ENCODE assay signal across 9 mouse cellular contexts in the genomic region with DNA sequence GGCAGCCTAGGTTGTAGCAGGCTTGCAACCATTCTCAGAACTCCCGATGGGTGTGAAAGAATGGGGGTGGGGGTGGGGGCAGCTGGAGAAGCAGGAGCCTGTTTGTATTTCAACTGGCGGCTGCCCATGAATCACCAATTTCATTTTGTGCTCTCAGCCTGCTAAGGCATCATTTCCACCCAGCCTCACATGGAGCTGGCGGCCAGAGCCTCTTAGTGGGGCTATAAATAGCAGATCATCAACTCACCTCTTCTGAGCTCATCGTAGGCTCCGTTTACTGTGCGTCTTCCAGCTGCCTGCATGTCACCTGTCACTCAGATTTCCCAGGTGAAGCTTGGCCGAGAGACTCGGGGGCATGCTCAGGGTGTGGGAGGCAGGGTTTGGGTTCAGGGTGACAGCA. TPM values are rescaled to one million over a fixed set of nuclear protein-coding genes. Genes with fewer than 3 reads are reported as not detected.
DNase-seq lines count a peak whose midpoint lies in the region; ATAC-seq and TF ChIP-seq lines count a peak whose summit lies in the region.
"Had no signal": no experiment of that assay in that cellular context is flagged by ENCODE, and none has a peak within 500 bp of the region (broad histone marks: within the 10 kb centered on the region; RNA-seq: fewer than 3 reads in every experiment).

No protein-coding gene starts in this region.

- no peak overlapping the region for H3K4me3 ChIP-seq in forebrain, postnatal 0 days (ENCODE audit: low read depth, low read length)
- H3K4me3 ChIP-seq in forebrain, embryonic 15.5 days, result no peak overlapping the region
- no peak overlapping the region for H3K4me3 ChIP-seq in thymus, adult 2 months (ENCODE audit: control insufficient read depth, insufficient read depth, low read length)
- no peak overlapping the region for H3K4me3 ChIP-seq in intestine, embryonic 16.5 days (ENCODE audit: low read length)
- H3K4me3 ChIP-seq: neural tube, embryonic 12.5 days had no signal

- no peaks in the 10 kb centered on the region for H3K4me1 ChIP-seq in forebrain, postnatal 0 days (ENCODE audit: insufficient read depth)
- peaks cover 19% of the 10 kb centered on the region; the same call in 1 of the 2 replicates for H3K4me1 ChIP-seq in forebrain, embryonic 15.5 days
- H3K4me1 ChIP-seq in thymus, adult 2 months (replicated peaks; ENCODE audit: control insufficient read depth, insufficient read depth, low read length), result peaks cover 68% of the 10 kb centered on the region
- H3K4me1 ChIP-seq in intestine, embryonic 16.5 days (ENCODE audit: control insufficient read depth, insufficient read depth, low read length), result peaks cover 7% of the 10 kb centered on the region; the same call in 1 of the 2 replicates

- no peaks in the 10 kb centered on the region for H3K36me3 ChIP-seq in forebrain, postnatal 0 days (ENCODE audit: insufficient read depth)
- H3K36me3 ChIP-seq in forebrain, embryonic 15.5 days, result no peaks in the 10 kb centered on the region
- H3K36me3 ChIP-seq in thymus, adult 2 months (ENCODE audit: control insufficient read depth, insufficient read depth, low read length), result no peaks in the 10 kb centered on the region
- H3K36me3 ChIP-seq in intestine, embryonic 16.5 days (ENCODE audit: control insufficient read depth, insufficient read depth, low read length), result no peaks in the 10 kb centered on the region
- H3K36me3 ChIP-seq: neural tube, embryonic 12.5 days had no signal

- no peak overlapping the region for H3K4me2 ChIP-seq in forebrain, postnatal 0 days (ENCODE audit: low read depth)
- H3K4me2 ChIP-seq in forebrain, embryonic 15.5 days (replicated peaks), result no peak overlapping the region
- no peak overlapping the region for H3K4me2 ChIP-seq in intestine, embryonic 16.5 days (ENCODE audit: low read depth, low read length)
- H3K4me2 ChIP-seq: neural tube, embryonic 12.5 days had no signal

- WGBS in forebrain, postnatal 0 days, result 37% methylated on average over 8 of the region's 8 CpGs
- WGBS in forebrain, embryonic 15.5 days, result 47% methylated on average over 8 of the region's 8 CpGs
- 22% methylated on average over 8 of the region's 8 CpGs for WGBS in thymus, adult 2 months
- WGBS in intestine, embryonic 16.5 days, result 11% methylated on average over 8 of the region's 8 CpGs

- 0 out of 2 replicates have a peak overlapping the region, but pooled peaks have one; percentile 15 for H3K27ac ChIP-seq in forebrain, postnatal 0 days (ENCODE audit: low read depth, low read length)
- no peak overlapping the region for H3K27ac ChIP-seq in forebrain, embryonic 15.5 days (replicated peaks)
- peak overlapping the region; percentile 66 for H3K27ac ChIP-seq in thymus, adult 2 months (ENCODE audit: control insufficient read depth, insufficient read depth, low read length)
- no peak overlapping the region for H3K27ac ChIP-seq in intestine, embryonic 16.5 days (ENCODE audit: low read length)
- H3K27ac ChIP-seq: neural tube, embryonic 12.5 days had no signal

- H3K27me3 ChIP-seq in forebrain, postnatal 0 days (ENCODE audit: insufficient read depth, low read length), result no peaks in the 10 kb centered on the region
- no peaks in the 10 kb centered on the region for H3K27me3 ChIP-seq in forebrain, embryonic 15.5 days
- no peaks in the 10 kb centered on the region for H3K27me3 ChIP-seq in thymus, adult 2 months (ENCODE audit: control insufficient read depth, insufficient read depth, low read length)
- H3K27me3 ChIP-seq in intestine, embryonic 16.5 days (replicated peaks; ENCODE audit: control insufficient read depth, insufficient read depth, low read length), result no peaks in the 10 kb centered on the region
- H3K27me3 ChIP-seq: neural tube, embryonic 12.5 days had no signal

- TF ChIP-seq POLR2A in thymus, adult 2 months (IDR thresholded peaks at IDR 0.05; ENCODE audit: control insufficient read depth, extremely low read depth, insufficient read depth, low read length, poor library complexity), result 0 out of 2 replicates have a peak, but pooled peaks have one; percentile 30

- TF ChIP-seq CTCF in forebrain, postnatal 0 days (IDR thresholded peaks at IDR 0.05; ENCODE audit: low read depth), result no peak
- TF ChIP-seq CTCF in thymus, adult 2 months (IDR thresholded peaks at IDR 0.05; ENCODE audit: borderline replicate concordance, control insufficient read depth, extremely low read depth, insufficient read depth, low read length, poor library complexity), result no peak

- no peaks in the 10 kb centered on the region for H3K9me3 ChIP-seq in forebrain, postnatal 0 days (ENCODE audit: low read length)
- no peaks in the 10 kb centered on the region for H3K9me3 ChIP-seq in forebrain, embryonic 15.5 days
- no peaks in the 10 kb centered on the region for H3K9me3 ChIP-seq in intestine, embryonic 16.5 days (ENCODE audit: control insufficient read depth, low read length)
- H3K9me3 ChIP-seq: neural tube, embryonic 12.5 days had no signal

- peak; percentile 32 for DNase-seq in forebrain, postnatal 0 days
- DNase-seq in thymus, adult 2 months, result no peak
- no peak for DNase-seq in thymus, postnatal 10 days (ENCODE audit: low spot score in 2 of 2)
- peak; percentile 82 for DNase-seq in telencephalon, adult 2 months (ENCODE audit: low read depth, low spot score)
- DNase-seq in adrenal gland, adult (ENCODE audit: inconsistent age in 2 of 2, low spot score in 1 of 2), result no peak
- no peak for DNase-seq in kidney, adult 8-10 months

- peak; percentile 44 for ATAC-seq in forebrain, postnatal 0 days
- no peak; the same call in 1 of the 2 replicates for ATAC-seq in forebrain, embryonic 15.5 days (replicated peaks)
- ATAC-seq in intestine, embryonic 16.5 days, result 0 out of 2 replicates have a peak, but pooled peaks have one; percentile 11

- H3K9ac ChIP-seq in forebrain, postnatal 0 days, result no peak overlapping the region
- H3K9ac ChIP-seq in forebrain, embryonic 15.5 days (replicated peaks), result no peak overlapping the region
- no peak overlapping the region; the same call in 1 of the 2 replicates for H3K9ac ChIP-seq in intestine, embryonic 16.5 days (ENCODE audit: low read depth, low read length)
- H3K9ac ChIP-seq: neural tube, embryonic 12.5 days had no signal

RNA-seq across cellular contexts. Expression of a gene that starts 21.9 kb away (rescaled TPM):
- total RNA-seq in forebrain, postnatal 0 days (2014; rRNA removed), result 95.5 and 107 TPM in 2 replicates
- polyA plus RNA-seq in forebrain, postnatal 0 days (2015; fragmentation: Nextera tagmentation; extraction: Ambion mirVana), result 121 and 133 TPM in 2 replicates
- 113 and 118 TPM in 2 replicates for polyA plus RNA-seq in forebrain, embryonic 15.5 days (2015; fragmentation: Nextera tagmentation; extraction: Ambion mirVana)
- polyA plus RNA-seq in thymus, adult 2 months (2012; rRNA removed), result 89.3 and 92.4 TPM in 2 replicates
- 81.5 and 87.0 TPM in 2 replicates for polyA plus RNA-seq in intestine, embryonic 16.5 days (2015; fragmentation: Nextera tagmentation; extraction: Ambion mirVana)

RNA-seq across cellular contexts. Expression of a gene that starts 55.0 kb away (rescaled TPM):
- total RNA-seq in forebrain, postnatal 0 days (2014; rRNA removed), result 148 and 162 TPM in 2 replicates
- polyA plus RNA-seq in forebrain, postnatal 0 days (2015; fragmentation: Nextera tagmentation; extraction: Ambion mirVana), result 244 and 249 TPM in 2 replicates
- 289 and 290 TPM in 2 replicates for polyA plus RNA-seq in forebrain, embryonic 15.5 days (2015; fragmentation: Nextera tagmentation; extraction: Ambion mirVana)
- polyA plus RNA-seq in thymus, adult 2 months (2012; rRNA removed), result 63.9 and 72.5 TPM in 2 replicates
- 185 and 201 TPM in 2 replicates for polyA plus RNA-seq in intestine, embryonic 16.5 days (2015; fragmentation: Nextera tagmentation; extraction: Ambion mirVana)

RNA-seq across cellular contexts. Expression of a gene that starts 58.5 kb away (rescaled TPM):
- total RNA-seq in forebrain, postnatal 0 days (2014; rRNA removed), result 33.2 and 35.5 TPM in 2 replicates
- 40.4 and 45.1 TPM in 2 replicates for polyA plus RNA-seq in forebrain, postnatal 0 days (2015; fragmentation: Nextera tagmentation; extraction: Ambion mirVana)
- 23.9 and 25.3 TPM in 2 replicates for polyA plus RNA-seq in forebrain, embryonic 15.5 days (2015; fragmentation: Nextera tagmentation; extraction: Ambion mirVana)
- 3.1 and 3.4 TPM in 2 replicates for polyA plus RNA-seq in thymus, adult 2 months (2012; rRNA removed)
- polyA plus RNA-seq in intestine, embryonic 16.5 days (2015; fragmentation: Nextera tagmentation; extraction: Ambion mirVana), result 4.2 and 6.0 TPM in 2 replicates

Comparison
In these comparisons a context has a peak if more than half of its experiments do, and no peak if none do; other contexts are left out.
1. H3K27ac ChIP-seq: peak in forebrain, postnatal 0 days (single experiment) and thymus, adult 2 months (single experiment); none in forebrain, embryonic 15.5 days (single experiment) and intestine, embryonic 16.5 days (single experiment).
2. DNase-seq: peak in forebrain, postnatal 0 days (single experiment) and telencephalon, adult 2 months (single experiment); none in thymus, adult 2 months (single experiment), thymus, postnatal 10 days (0 of 2), adrenal gland, adult (0 of 2) and kidney, adult 8-10 months (0 of 2).